Mouse (Mus musculus) bone marrow, adult 2 months (tissue): ENCODE results near the gene Tial1.

ENCODE experiments used
- CTCF ChIP-seq: fragments of 200-500 bp; IDR thresholded peaks from 2 replicates; pipeline ENCODE4 v1.5.1; 2011; ENCODE audit warnings: low read length, control low read depth; ENCODE audit not compliant: control insufficient read depth, insufficient read depth
- POLR2A ChIP-seq: fragments of 200-500 bp; IDR thresholded peaks from 2 replicates; pipeline ENCODE4 v1.6.1; 2011; ENCODE audit warnings: low read depth, mild to moderate bottlenecking, control low read depth, low read length, borderline replicate concordance; ENCODE audit not compliant: control insufficient read depth

DNA sequence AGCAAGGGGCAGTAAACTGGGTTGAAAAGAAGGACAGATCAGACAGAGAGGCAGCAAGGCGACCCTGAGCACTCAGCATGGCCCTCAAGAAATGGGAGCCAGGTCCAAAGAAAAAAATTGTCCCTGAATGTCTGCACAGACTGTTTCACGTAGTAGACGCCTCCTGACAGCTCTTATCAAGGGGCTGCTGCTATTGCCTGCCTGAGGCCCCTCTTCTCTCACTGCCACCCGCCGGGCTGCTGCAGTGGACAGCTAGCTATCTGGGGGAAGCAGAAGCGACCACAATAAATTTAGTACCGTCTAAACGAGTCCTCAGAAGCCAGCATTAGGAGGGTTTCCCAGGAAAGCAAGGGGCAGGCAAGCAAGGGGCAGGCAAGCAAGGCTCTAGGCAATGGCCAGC lies 47.1 kb downstream of the Tial1 start:
- TF ChIP-seq CTCF (no peak), POLR2A (no peak)
